Mouse (Mus musculus) forebrain, embryonic 11.5 days (tissue): ENCODE results near the gene Trim34a. TPM values are rescaled to one million over a fixed set of nuclear protein-coding genes. Genes with fewer than 3 reads are reported as not detected.
"Not testable (repeated sequence)": the region's sequence is repeated elsewhere in the genome, so short reads cannot be mapped to it uniquely, and the experiment has no call there.

ENCODE experiments used
- ATAC-seq: fragments of 200-750 bp; cut with Nextera tagmentation; replicated peaks from 2 replicates; pipeline ENCODE4 v1.8.0; 2017; ENCODE audit warnings: moderate TSS enrichment; ENCODE audit not compliant: low FRiP score
- DNase-seq: peaks from one replicate; pipeline ENCODE4 v3.0.0-alpha.2; 2017; ENCODE audit warnings: low spot score
- H3K27ac ChIP-seq: fragments of 300-500 bp; sonication (generic); 2 replicates; pipeline ENCODE4 v1.5.1; 2014; ENCODE audit warnings: low read depth, low read length
- H3K27me3 ChIP-seq: fragments of 300-500 bp; sonication (generic); 2 replicates; pipeline ENCODE4 v1.6.1; 2014; ENCODE audit warnings: mild to moderate bottlenecking, low read length, mixed read lengths; ENCODE audit not compliant: control insufficient read depth, insufficient read depth
- H3K36me3 ChIP-seq: fragments of 300-500 bp; sonication (generic); 2 replicates; pipeline ENCODE4 v1.6.1; 2014; ENCODE audit warnings: mild to moderate bottlenecking, low read length, moderate library complexity, mixed read lengths; ENCODE audit not compliant: control insufficient read depth, insufficient read depth
- H3K4me1 ChIP-seq: fragments of 300-500 bp; sonication (generic); replicated peaks from 2 replicates; pipeline ENCODE4 v1.6.1; 2014; ENCODE audit warnings: low read length, mixed read lengths; ENCODE audit not compliant: control insufficient read depth, insufficient read depth
- H3K4me2 ChIP-seq: fragments of 300-500 bp; sonication (generic); 2 replicates; pipeline ENCODE4 v1.6.1; 2014; ENCODE audit warnings: low read depth, mild to moderate bottlenecking, low read length, moderate library complexity, mixed read lengths; ENCODE audit not compliant: severe bottlenecking
- H3K4me3 ChIP-seq: fragments of 300-500 bp; sonication (generic); 2 replicates; pipeline ENCODE4 v1.5.1; 2014; ENCODE audit warnings: low read depth, low read length
- H3K9ac ChIP-seq: fragments of 300-500 bp; sonication (generic); 2 replicates; pipeline ENCODE4 v1.6.1; 2014; ENCODE audit warnings: low read length
- H3K9me3 ChIP-seq: fragments of 300-500 bp; sonication (generic); 2 replicates; pipeline ENCODE4 v1.6.1; 2016; ENCODE audit warnings: low read length, mixed read lengths; ENCODE audit not compliant: control insufficient read depth
- WGBS: fragments of 180-500 bp; shearing (Covaris S2); extraction: QIAGEN DNeasy Blood & Tissue Kit; methylation state at CpG from one replicate; pipeline ENCODE4 v1.1.7; 2014; 5-methylcytosine and 5-hydroxymethylcytosine counted together
- polyA plus RNA-seq: library from polyadenylated mRNA; unstranded; fragments of >200 nt; fragmentation: Nextera tagmentation; extraction: Ambion mirVana; gene quantifications from 2 replicates; pipeline ENCODE4 v1.2.1, GENCODE M21; 2014

The Trim34a gene
- polyA plus RNA-seq, 1 experiment from 2014 or later, result 0.64 TPM

DNA sequence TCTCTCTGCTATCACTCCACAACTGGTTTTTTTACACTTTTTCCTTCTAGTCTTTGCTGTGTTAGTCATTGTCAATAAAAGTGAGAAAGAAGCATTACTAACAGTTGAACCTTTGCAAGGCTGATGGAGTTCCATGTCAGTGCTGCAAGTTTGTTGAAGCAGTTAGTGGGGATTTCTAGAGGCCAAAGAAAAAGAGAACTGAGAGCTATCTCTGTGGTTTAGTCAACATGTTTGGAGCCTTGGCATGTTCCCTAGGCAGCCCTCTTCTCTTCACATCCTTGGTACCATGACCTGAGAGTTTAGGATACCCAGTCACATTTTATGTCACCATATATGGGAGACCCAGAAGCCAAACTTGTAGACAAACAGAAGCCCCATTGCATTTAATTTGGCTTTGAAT lies 3.4 kb upstream of the Trim34a start:
- DNase-seq (no peak), ATAC-seq (no peak)
- Histone ChIP-seq H3K27me3 (no peaks in the 10 kb centered on the region), H3K9me3 (no peaks in the 10 kb centered on the region), H3K4me2 (no peak overlapping the region), H3K4me3 (no peak overlapping the region), H3K9ac (no peak overlapping the region), H3K27ac (no peak overlapping the region), H3K36me3 (no peaks in the 10 kb centered on the region), H3K4me1 (no peaks in the 10 kb centered on the region)

DNA sequence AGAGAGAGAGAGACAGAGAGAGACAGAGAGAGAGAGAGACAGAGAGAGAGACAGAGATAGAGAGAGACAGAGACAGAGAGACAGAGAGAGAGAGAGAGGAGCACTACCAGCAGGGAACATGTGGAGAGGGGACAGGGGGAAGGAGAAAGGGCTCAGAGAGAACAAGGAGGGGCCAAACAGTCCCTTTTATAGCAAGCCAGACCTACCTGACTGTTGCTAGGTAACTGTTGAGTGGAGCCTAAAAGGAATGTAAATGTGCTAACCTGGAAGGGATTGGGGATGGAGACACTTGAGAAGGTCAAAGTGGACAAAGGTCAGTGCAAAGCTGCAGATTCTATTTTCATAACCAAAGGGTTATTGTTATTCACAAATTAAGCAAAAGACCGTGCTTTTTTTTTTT lies 641 bp upstream of the Trim34a start:
- ATAC-seq (no peak), DNase-seq (no peak)
- no peaks in the 10 kb centered on the region for H3K27me3 ChIP-seq
- 67% methylated on average over 1 of the region's 1 CpGs for WGBS
- H3K36me3 ChIP-seq, result no peaks in the 10 kb centered on the region
- H3K4me1 ChIP-seq, result no peaks in the 10 kb centered on the region
- H3K9ac ChIP-seq, result no peak overlapping the region
- no peaks in the 10 kb centered on the region for H3K9me3 ChIP-seq
- H3K27ac ChIP-seq, result no peak overlapping the region
- no peak overlapping the region for H3K4me2 ChIP-seq
- no peak overlapping the region for H3K4me3 ChIP-seq

DNA sequence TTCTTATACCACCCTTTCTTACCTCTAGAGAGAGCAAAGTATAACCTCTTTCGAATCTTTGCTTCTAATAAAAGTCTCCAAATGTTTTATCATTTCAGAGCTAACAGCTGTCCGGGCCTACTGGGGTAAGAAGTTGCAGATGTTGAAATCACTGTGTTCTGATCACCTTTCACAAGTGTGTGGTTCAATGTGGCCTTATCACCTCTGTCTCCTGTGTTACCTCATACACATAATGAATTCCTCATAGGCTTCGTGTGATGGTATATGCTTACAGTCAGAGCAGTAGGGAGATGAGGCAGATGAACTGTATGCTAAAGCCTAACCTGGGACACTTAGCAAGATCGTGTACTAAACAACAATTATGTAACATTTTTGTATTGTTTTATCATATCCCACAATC lies 16.1 kb downstream of the Trim34a start:
- H3K27me3 ChIP-seq, DNase-seq, H3K4me1 ChIP-seq, H3K4me3 ChIP-seq, H3K9me3 ChIP-seq, H3K9ac ChIP-seq, H3K36me3 ChIP-seq, H3K27ac ChIP-seq, ATAC-seq, H3K4me2 ChIP-seq: not testable (repeated sequence)
- 92% methylated on average over 4 of the region's 4 CpGs for WGBS

DNA sequence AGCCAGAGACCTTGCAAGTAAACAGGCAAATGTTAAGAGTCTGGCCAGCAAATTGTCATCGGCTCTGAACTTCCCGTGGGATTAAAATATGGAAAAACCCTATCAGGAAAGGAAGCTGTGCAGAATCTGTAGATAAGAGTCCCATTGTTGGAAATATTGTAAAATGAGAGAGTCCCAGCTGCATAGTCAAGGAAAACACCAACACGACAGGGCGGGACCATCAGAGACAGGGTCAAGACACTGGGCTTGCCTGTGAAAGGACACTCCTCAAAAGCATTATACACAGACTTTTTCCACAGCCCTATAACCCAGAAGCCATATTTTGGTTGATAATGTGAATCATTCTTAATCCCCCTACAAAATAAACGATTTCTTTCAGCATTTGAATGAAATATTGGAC lies 21.1 kb downstream of the Trim34a start:
- H3K27me3 ChIP-seq, H3K4me2 ChIP-seq, H3K27ac ChIP-seq, H3K4me1 ChIP-seq, H3K9me3 ChIP-seq, H3K4me3 ChIP-seq, DNase-seq, ATAC-seq, H3K9ac ChIP-seq, H3K36me3 ChIP-seq: not testable (repeated sequence)
- 86% methylated on average over 2 of the region's 5 CpGs for WGBS

DNA sequence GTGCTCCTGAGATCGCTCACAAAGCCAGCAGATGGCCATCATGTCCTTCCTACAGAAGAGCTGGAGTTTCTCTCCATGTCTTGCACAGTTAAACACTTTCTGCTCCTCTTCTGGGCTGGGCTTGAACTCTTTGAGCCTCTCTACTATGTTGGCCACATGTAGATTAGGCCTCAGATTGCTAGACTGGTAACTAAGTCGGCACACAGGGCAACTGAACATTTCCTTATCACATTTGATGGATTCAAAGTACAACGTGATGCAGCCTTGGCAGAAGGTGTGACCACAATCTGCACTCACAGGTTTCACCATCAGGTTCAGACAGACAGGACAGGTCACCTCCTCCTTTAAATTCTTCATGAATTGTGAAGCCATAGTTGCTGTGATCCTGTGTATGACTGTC lies 35.1 kb downstream of the Trim34a start:
- not testable (repeated sequence) for DNase-seq, H3K9ac ChIP-seq, H3K27me3 ChIP-seq, ATAC-seq, H3K4me1 ChIP-seq, H3K36me3 ChIP-seq, H3K9me3 ChIP-seq, H3K4me3 ChIP-seq, H3K27ac ChIP-seq, H3K4me2 ChIP-seq
- 89% methylated on average over 3 of the region's 3 CpGs for WGBS

DNA sequence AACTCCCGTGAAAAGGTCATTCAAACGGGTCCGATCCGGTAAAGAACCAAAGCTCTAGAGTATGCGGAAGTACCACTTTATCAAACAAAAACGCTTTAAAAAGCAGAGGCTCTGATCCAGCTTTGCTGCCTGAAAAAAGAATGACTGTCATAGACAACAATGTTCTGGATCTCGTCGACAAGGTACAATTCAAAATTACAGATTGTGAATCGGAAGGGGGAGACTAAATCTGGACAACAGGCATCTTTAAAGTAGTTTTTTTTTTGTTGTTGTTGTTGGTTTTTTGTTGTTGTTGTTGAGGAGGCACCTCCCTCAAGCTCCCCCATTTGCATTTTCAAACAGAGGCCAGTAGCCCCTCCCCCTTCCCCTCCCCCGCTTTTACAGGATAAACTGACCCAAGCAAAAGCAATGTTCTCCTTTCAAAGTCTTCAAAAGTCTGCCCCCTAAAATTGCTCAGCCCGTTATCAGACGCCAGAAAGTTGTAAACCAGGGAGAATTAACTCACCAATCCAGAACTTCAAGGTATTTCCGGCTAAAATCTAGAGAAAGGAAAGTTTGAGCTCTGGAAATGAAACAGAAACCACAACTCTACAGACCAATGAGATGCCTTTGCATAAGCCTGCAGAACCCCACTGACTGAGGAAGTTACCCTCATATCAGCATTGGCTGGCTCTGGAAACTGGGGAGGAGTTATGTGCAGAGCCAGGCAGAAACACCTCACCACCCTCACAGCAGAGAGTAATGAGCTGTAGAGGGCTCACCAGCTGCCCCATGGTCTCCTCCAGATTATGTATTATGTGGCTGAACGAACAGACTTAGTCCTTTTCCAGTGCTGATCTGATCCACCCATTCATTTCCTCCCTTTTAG lies 43.6 kb downstream of the Trim34a start, which contains the start of gene Trim5:
Trim5 (minus strand) TSS at position 519 of the 868 bp plus-strand sequence.
- not testable (repeated sequence) for H3K4me3 ChIP-seq, H3K27me3 ChIP-seq, DNase-seq, H3K9ac ChIP-seq, H3K4me2 ChIP-seq, H3K9me3 ChIP-seq, H3K4me1 ChIP-seq, H3K27ac ChIP-seq, H3K36me3 ChIP-seq, ATAC-seq
- WGBS, result 52% methylated on average over 14 of the region's 14 CpGs

DNA sequence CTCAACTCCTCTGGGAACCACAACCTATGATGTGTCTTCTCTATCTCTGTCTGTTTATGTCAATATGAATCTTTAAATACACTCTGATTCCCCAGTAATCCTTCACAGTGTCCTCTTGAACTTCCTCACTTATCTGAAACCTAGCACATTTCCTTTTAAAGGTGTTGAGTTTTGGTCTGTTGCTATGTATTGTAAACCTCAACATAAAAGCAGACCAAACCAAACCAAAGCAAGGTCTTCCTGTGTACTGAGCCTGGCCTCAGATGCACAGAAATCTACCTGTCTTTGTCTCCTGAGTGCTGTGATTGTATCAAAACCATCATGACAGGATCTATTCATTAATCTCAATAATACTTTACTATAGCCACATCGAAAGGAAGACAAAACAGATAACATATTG lies 46.4 kb downstream of the Trim34a start:
- ATAC-seq, result no peak
- H3K9ac ChIP-seq, result no peak overlapping the region
- WGBS, result 92% methylated on average over 1 of the region's 1 CpGs
- no peaks in the 10 kb centered on the region for H3K36me3 ChIP-seq
- H3K9me3 ChIP-seq, result no peaks in the 10 kb centered on the region
- no peaks in the 10 kb centered on the region for H3K27me3 ChIP-seq
- H3K4me3 ChIP-seq, result no peak overlapping the region
- no peak overlapping the region for H3K4me2 ChIP-seq
- no peak for DNase-seq
- no peak overlapping the region for H3K27ac ChIP-seq
- no peaks in the 10 kb centered on the region for H3K4me1 ChIP-seq

DNA sequence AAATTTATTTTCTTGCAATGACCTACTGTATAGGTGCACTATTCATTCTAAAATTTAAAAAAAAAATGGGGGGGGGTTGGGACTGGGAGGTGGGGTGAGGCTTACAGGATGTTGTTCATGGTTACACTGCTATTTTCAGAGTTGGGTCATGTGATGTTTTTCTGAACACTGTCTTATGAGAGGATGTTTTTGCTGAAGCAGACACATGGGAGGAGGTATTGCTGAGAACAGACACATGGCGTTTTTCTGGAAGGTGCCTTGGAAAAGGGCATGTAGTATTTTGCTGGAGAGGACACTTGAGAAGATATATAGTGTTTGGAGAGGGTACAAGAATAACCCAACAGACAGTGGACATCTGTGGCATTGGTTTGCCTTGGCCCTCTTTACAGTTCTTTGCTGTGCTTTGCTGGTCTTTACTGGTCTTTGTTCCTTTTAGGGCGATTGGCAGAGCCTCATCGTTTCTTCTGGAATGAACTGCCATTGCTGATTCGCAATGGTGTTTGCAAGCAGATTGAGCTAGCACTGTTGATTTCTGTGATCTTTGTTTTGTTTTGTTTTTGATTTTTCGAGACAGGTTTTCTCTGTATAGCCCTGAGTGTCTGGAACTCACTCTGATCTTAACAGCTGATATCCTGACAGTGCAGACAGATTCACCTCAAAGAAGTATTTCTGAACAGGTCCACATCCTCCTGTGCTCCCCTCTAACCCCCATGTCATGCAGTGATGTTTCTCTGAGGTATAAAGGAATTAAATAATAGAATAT lies 47.6 kb downstream of the Trim34a start:
- Histone ChIP-seq H3K4me1 (no peaks in the 10 kb centered on the region), H3K27me3 (no peaks in the 10 kb centered on the region), H3K4me2 (no peak overlapping the region), H3K36me3 (no peaks in the 10 kb centered on the region), H3K27ac (no peak overlapping the region), H3K4me3 (no peak overlapping the region), H3K9me3 (no peaks in the 10 kb centered on the region), H3K9ac (no peak overlapping the region)
- no peak for ATAC-seq
- DNase-seq, result no peak
- WGBS, result 89% methylated on average over 5 of the region's 5 CpGs
